Comparison of ENCODE assay signal across 15 mouse cellular contexts in genomic region chr14:26441041-26441812, GRCm38 (mm10).
DNase-seq lines count a peak whose midpoint lies in the region; ATAC-seq and TF ChIP-seq lines count a peak whose summit lies in the region.
"Had no signal": no experiment of that assay in that cellular context is flagged by ENCODE, and none has a peak within 500 bp of the region (broad histone marks: within the 10 kb centered on the region; RNA-seq: fewer than 3 reads in every experiment).

No protein-coding gene starts in this region.

- H3K79me2 ChIP-seq in macrophage (ENCODE audit: inconsistent target), result no peaks in the 10 kb centered on the region

- H3K27ac ChIP-seq in layer of hippocampus, adult 2 months, result peak overlapping the region; percentile 33
- H3K27ac ChIP-seq in macrophage, result peak overlapping the region; percentile 43
- H3K27ac ChIP-seq: limb, embryonic 15.5 days; midbrain, embryonic 10.5 days had no signal

- ATAC-seq in cerebellum, adult (ENCODE audit: insufficient number of reproducible peaks, low FRiP score, low TSS enrichment), result no peak
- ATAC-seq: hindbrain, embryonic 16.5 days had no signal

- TF ChIP-seq CTCF in layer of hippocampus, adult 2 months (conservative IDR thresholded peaks at IDR 0.05), result no peak

- 82% methylated on average over 2 of the region's 2 CpGs for WGBS in macrophage (ENCODE audit: missing documents)

- DNase-seq in adrenal gland, adult (ENCODE audit: inconsistent age in 2 of 2, low spot score in 1 of 2), result peak; percentile 13 to 45
- no peak for DNase-seq in adrenal gland, postnatal 10 days
- no peak for DNase-seq in layer of hippocampus, adult 2 months (ENCODE audit: low spot score in 2 of 2)
- DNase-seq in layer of hippocampus, adult 9-11 months, result no peak
- peak; percentile 3 for DNase-seq in adipocyte (ENCODE audit: low spot score)
- DNase-seq in embryo, embryonic 10 days (ENCODE audit: low spot score), result no peak
- DNase-seq: adrenal gland, adult 8-10 months; cerebellum, adult 9-10 months; right cerebral cortex, postnatal 25 days had no signal

- H3K36me3 ChIP-seq in macrophage (ENCODE audit: inconsistent target), result no peaks in the 10 kb centered on the region

- 0 out of 2 replicates have a peak overlapping the region, but pooled peaks have one; percentile 1 for H3K4me3 ChIP-seq in layer of hippocampus, adult 2 months
- H3K4me3 ChIP-seq in macrophage (ENCODE audit: inconsistent target), result no peak overlapping the region
- H3K4me3 ChIP-seq: erythroblast, embryonic 14.5 days; limb, embryonic 15.5 days; midbrain, embryonic 10.5 days had no signal

Comparison
In these comparisons a context has a peak if more than half of its experiments do, and no peak if none do; other contexts are left out.
1. DNase-seq: peak in adrenal gland, adult (2 of 2) and adipocyte (single experiment); none in adrenal gland, postnatal 10 days (single experiment), layer of hippocampus, adult 2 months (0 of 2), layer of hippocampus, adult 9-11 months (single experiment) and embryo, embryonic 10 days (single experiment).